Mouse (Mus musculus) liver, adult 2 months (tissue): ENCODE data around the gene Lrrc20.

Experiments used
- CTCF ChIP-seq: fragments of 200-500 bp; IDR thresholded peaks from 2 replicates; pipeline ENCODE4 v1.5.1; 2011; ENCODE audit warnings: low read depth, low read length, control low read depth
- POLR2A ChIP-seq: fragments of 200-500 bp; IDR thresholded peaks from 2 replicates; pipeline ENCODE4 v1.6.1; 2011; ENCODE audit warnings: low read length, control low read depth; ENCODE audit not compliant: insufficient read depth; ENCODE audit errors: extremely low read depth

DNA sequence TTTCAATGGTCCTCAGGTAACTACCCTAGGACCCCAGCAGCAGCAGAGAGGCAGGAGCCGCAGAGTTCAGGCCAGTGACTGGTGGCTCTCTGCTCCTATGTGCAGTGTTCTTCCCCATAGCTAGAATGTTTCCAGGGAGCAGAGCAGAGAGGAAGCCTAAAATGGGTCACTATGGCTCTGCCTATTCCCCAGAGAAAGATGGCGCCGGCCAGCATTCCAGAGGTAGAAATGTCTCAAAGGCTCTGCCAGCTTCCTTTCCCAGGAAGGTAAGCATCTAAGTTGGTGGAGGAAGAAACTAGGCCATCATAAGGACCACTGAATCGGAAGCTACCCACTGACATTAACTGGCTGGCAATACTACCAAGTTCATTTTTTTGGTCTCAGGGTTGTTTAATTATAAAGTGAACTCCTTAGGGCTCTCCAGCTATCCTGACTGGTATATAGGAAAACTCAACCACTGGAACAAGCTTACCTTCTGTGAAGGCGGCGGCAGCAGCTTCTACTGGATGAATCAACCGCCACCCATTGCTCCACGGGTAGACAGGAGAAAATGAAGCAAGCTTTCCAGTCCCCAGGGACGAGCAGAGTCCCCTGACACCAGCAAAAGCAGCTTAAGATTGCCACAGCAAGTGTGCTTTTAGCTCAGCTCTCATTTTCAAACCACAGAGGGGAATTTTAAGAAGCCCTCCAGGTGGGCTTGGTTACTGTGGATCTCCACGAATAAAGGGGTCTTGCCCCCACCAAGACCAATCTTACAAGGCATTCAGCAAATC lies 27.8 kb upstream of the Lrrc20 start:
- TF ChIP-seq CTCF (no peak), POLR2A (no peak)
